Mouse (Mus musculus): ENCODE measurements at regions not wholly inside any gene's neighbourhood (a gene's known extent, or its start where the extent isn't known, plus 50 kb on each side); places are given as distances from the start of the nearest gene placed in this dataset.

- H3K4me3 ChIP-seq: no peak overlapping the region
- H3K4me1 ChIP-seq (replicated peaks): peaks cover 9% of the 10 kb centered on the region
- H3K9ac ChIP-seq: no peak overlapping the region
- no peak overlapping the region for H3K27ac ChIP-seq
- H3K27me3 ChIP-seq: no peaks in the 10 kb centered on the region
- no peaks in the 10 kb centered on the region for H3K9me3 ChIP-seq
- H3K4me2 ChIP-seq: no peak overlapping the region
- ATAC-seq (ENCODE audit: low FRiP score): no peak
- H3K36me3 ChIP-seq: no peaks in the 10 kb centered on the region
Measured at GRCm38 (mm10) chr15:61098519-61098918, 175.7 kb upstream of the A1bg start.

- H3K27me3 ChIP-seq: no peaks in the 10 kb centered on the region
- ATAC-seq (ENCODE audit: low FRiP score): peak; percentile 57; the same call in 1 of the 2 replicates
- WGBS: 59% methylated on average over 3 of the region's 3 CpGs
Measured at GRCm38 (mm10) chr15:61096021-61096781, 173.4 kb upstream of the A1bg start.

GRCm38 (mm10) chr15:61055017-61055609, 132.3 kb upstream of the A1bg start:
- no peaks in the 10 kb centered on the region for H3K9me3 ChIP-seq
- ATAC-seq (ENCODE audit: low FRiP score): peak; percentile 80
- no peak overlapping the region for H3K4me3 ChIP-seq
- H3K36me3 ChIP-seq: no peaks in the 10 kb centered on the region
- H3K27ac ChIP-seq: peak overlapping the region; percentile 60; the same call in 1 of the 2 replicates
- H3K27me3 ChIP-seq: no peaks in the 10 kb centered on the region
- no peak overlapping the region for H3K4me2 ChIP-seq
- WGBS: 42% methylated on average over 7 of the region's 7 CpGs
- no peak overlapping the region for H3K9ac ChIP-seq
- H3K4me1 ChIP-seq (replicated peaks): peaks cover 5% of the 10 kb centered on the region; the same call in 1 of the 2 replicates

More at GRCm38 (mm10) chr15:61096021-61096781, 173.4 kb upstream of the A1bg start:
- no peak overlapping the region for H3K4me2 ChIP-seq
- no peaks in the 10 kb centered on the region for H3K9me3 ChIP-seq
- H3K36me3 ChIP-seq: no peaks in the 10 kb centered on the region
- no peak overlapping the region for H3K9ac ChIP-seq
- no peak overlapping the region for H3K4me3 ChIP-seq
- H3K4me1 ChIP-seq (replicated peaks): no peaks in the 10 kb centered on the region
- H3K27ac ChIP-seq: no peak overlapping the region

GRCm38 (mm10) chr15:61051363-61051762, 128.6 kb upstream of the A1bg start:
- no peak overlapping the region for H3K4me2 ChIP-seq
- no peak overlapping the region for H3K27ac ChIP-seq
- 57% methylated on average over 4 of the region's 4 CpGs for WGBS
- H3K27me3 ChIP-seq: no peaks in the 10 kb centered on the region
- H3K36me3 ChIP-seq: no peaks in the 10 kb centered on the region
- no peaks in the 10 kb centered on the region for H3K9me3 ChIP-seq
- ATAC-seq (ENCODE audit: low FRiP score): no peak
- no peak overlapping the region for H3K9ac ChIP-seq
- no peak overlapping the region for H3K4me3 ChIP-seq
- peaks cover 5% of the 10 kb centered on the region; the same call in 1 of the 2 replicates for H3K4me1 ChIP-seq (replicated peaks)

- no peaks in the 10 kb centered on the region for H3K9me3 ChIP-seq
- no peaks in the 10 kb centered on the region for H3K27me3 ChIP-seq
- 47% methylated on average over 3 of the region's 3 CpGs for WGBS
- no peak; the same call in 1 of the 2 replicates for ATAC-seq (ENCODE audit: low FRiP score)
- 0 out of 2 replicates have a peak, but pooled peaks cover 3% of the 10 kb centered on the region for H3K4me1 ChIP-seq (replicated peaks)
- H3K4me3 ChIP-seq: no peak overlapping the region
- no peak overlapping the region for H3K4me2 ChIP-seq
- H3K27ac ChIP-seq: no peak overlapping the region
- H3K9ac ChIP-seq: no peak overlapping the region
- no peaks in the 10 kb centered on the region for H3K36me3 ChIP-seq
Measured at GRCm38 (mm10) chr15:61009509-61009908, 86.7 kb upstream of the A1bg start.

- no peak overlapping the region for H3K4me3 ChIP-seq
- no peak overlapping the region for H3K9ac ChIP-seq
- ATAC-seq (ENCODE audit: low FRiP score): no peak
- H3K36me3 ChIP-seq: no peaks in the 10 kb centered on the region
- no peaks in the 10 kb centered on the region for H3K27me3 ChIP-seq
- H3K27ac ChIP-seq: no peak overlapping the region
- 0 out of 2 replicates have a peak, but pooled peaks cover 3% of the 10 kb centered on the region for H3K4me1 ChIP-seq (replicated peaks)
- no peak overlapping the region for H3K4me2 ChIP-seq
- H3K9me3 ChIP-seq: no peaks in the 10 kb centered on the region
- WGBS: 84% methylated on average over 3 of the region's 3 CpGs
Measured at GRCm38 (mm10) chr15:61007461-61008059, 84.7 kb upstream of the A1bg start.

GRCm38 (mm10) chr15:61006608-61007007, 83.8 kb upstream of the A1bg start:
- no peaks in the 10 kb centered on the region for H3K27me3 ChIP-seq
- H3K4me3 ChIP-seq: no peak overlapping the region
- WGBS: 85% methylated on average over 4 of the region's 4 CpGs
- H3K36me3 ChIP-seq: no peaks in the 10 kb centered on the region
- H3K4me2 ChIP-seq: no peak overlapping the region
- H3K4me1 ChIP-seq (replicated peaks): 0 out of 2 replicates have a peak, but pooled peaks cover 3% of the 10 kb centered on the region
- no peak overlapping the region for H3K27ac ChIP-seq
- H3K9ac ChIP-seq: no peak overlapping the region
- no peak for ATAC-seq (ENCODE audit: low FRiP score)
- H3K9me3 ChIP-seq: no peaks in the 10 kb centered on the region

- Histone ChIP-seq H3K4me1 (replicated peaks) (no peaks in the 10 kb centered on the region), H3K9me3 (no peaks in the 10 kb centered on the region), H3K27ac (no peak overlapping the region), H3K36me3 (no peaks in the 10 kb centered on the region), H3K4me3 (no peak overlapping the region), H3K27me3 (no peaks in the 10 kb centered on the region), H3K4me2 (no peak overlapping the region), H3K9ac (no peak overlapping the region)
- no peak for ATAC-seq (ENCODE audit: low FRiP score)
- 89% methylated on average over 4 of the region's 4 CpGs for WGBS
Measured at GRCm38 (mm10) chr15:60993971-60994690, 71.3 kb upstream of the A1bg start.

- WGBS: 93% methylated on average over 2 of the region's 2 CpGs
Measured at GRCm38 (mm10) chr15:60993394-60993793, 70.6 kb upstream of the A1bg start.

GRCm38 (mm10) chr15:60982576-60982975, 59.8 kb upstream of the A1bg start:
- ATAC-seq (ENCODE audit: low FRiP score): no peak
- Histone ChIP-seq H3K4me3 (no peak overlapping the region), H3K9me3 (no peaks in the 10 kb centered on the region), H3K27me3 (no peaks in the 10 kb centered on the region), H3K4me1 (replicated peaks) (no peaks in the 10 kb centered on the region), H3K4me2 (no peak overlapping the region), H3K36me3 (no peaks in the 10 kb centered on the region), H3K27ac (no peak overlapping the region), H3K9ac (no peak overlapping the region)
- 66% methylated on average over 2 of the region's 2 CpGs for WGBS

More at GRCm38 (mm10) chr15:60993394-60993793, 70.6 kb upstream of the A1bg start:
- no peak overlapping the region for H3K4me3 ChIP-seq
- H3K27me3 ChIP-seq: no peaks in the 10 kb centered on the region
- no peaks in the 10 kb centered on the region for H3K9me3 ChIP-seq
- no peaks in the 10 kb centered on the region for H3K36me3 ChIP-seq
- no peak overlapping the region for H3K4me2 ChIP-seq
- H3K9ac ChIP-seq: no peak overlapping the region
- H3K27ac ChIP-seq: no peak overlapping the region
- no peak for ATAC-seq (ENCODE audit: low FRiP score)
- H3K4me1 ChIP-seq (replicated peaks): no peaks in the 10 kb centered on the region

Measured in hindbrain, embryonic 13.5 days (tissue).